ENCODE assay signal across 25 mouse cellular contexts in genomic region chr4:125308171-125308570, GRCm38 (mm10).
"Had no signal": no experiment of that assay in that cellular context is flagged by ENCODE, and none has a peak within 500 bp of the region (broad histone marks: within the 10 kb centered on the region; RNA-seq: fewer than 3 reads in every experiment).

No protein-coding gene starts in this region.

- ATAC-seq: intestine, postnatal 0 days; liver, postnatal 0 days; midbrain, embryonic 16.5 days had no signal

- H3K4me1 ChIP-seq: limb, embryonic 15.5 days; megakaryocyte, embryonic 14.5 days had no signal

- DNase-seq: kidney, adult 2 months; kidney, postnatal 10 days; kidney, postnatal 36 days; layer of hippocampus, postnatal 36 days; liver, postnatal 0 days; lung, embryonic 14.5 days; lung, postnatal 10 days; lung, postnatal 36 days; retina, postnatal 1 day; right cerebral cortex, postnatal 25 days; spleen, adult 18-20 months; thymus, adult 18-20 months; thymus, postnatal 14 days; thymus, postnatal 4 days had no signal

- H3K27ac ChIP-seq: kidney, embryonic 15.5 days; left cerebral cortex, adult 2 months; limb, embryonic 12.5 days; limb, embryonic 15.5 days; liver, embryonic 14.5 days; midbrain, embryonic 12.5 days had no signal

- H3K9ac ChIP-seq: kidney, embryonic 15.5 days; limb, embryonic 12.5 days; limb, embryonic 15.5 days; liver, embryonic 14.5 days; liver, postnatal 0 days; lung, embryonic 14.5 days; midbrain, embryonic 12.5 days had no signal

- H3K9me3 ChIP-seq: kidney, embryonic 15.5 days; limb, embryonic 12.5 days; limb, embryonic 15.5 days; megakaryocyte, embryonic 14.5 days; midbrain, embryonic 12.5 days had no signal

- H3K36me3 ChIP-seq: kidney, embryonic 15.5 days; limb, embryonic 12.5 days; limb, embryonic 15.5 days; midbrain, embryonic 12.5 days had no signal

- H3K4me2 ChIP-seq: kidney, embryonic 15.5 days; limb, embryonic 12.5 days; limb, embryonic 15.5 days; liver, embryonic 11.5 days; lung, embryonic 14.5 days; midbrain, embryonic 12.5 days had no signal

- H3K4me3 ChIP-seq: kidney, embryonic 15.5 days; left cerebral cortex, adult 2 months; limb, embryonic 12.5 days; limb, embryonic 15.5 days; megakaryocyte, embryonic 14.5 days; midbrain, embryonic 12.5 days; myocyte had no signal
